Mouse (Mus musculus): ENCODE results near the gene Snrpa.

The Snrpa gene

GRCm38 (mm10) chr7:27198779-27199178 lies 2.7 kb upstream of the Snrpa start:
- DNase-seq (ENCODE audit: low spot score in 2 of 2), result no peak

GRCm38 (mm10) chr7:27198355-27198754 lies 2.3 kb upstream of the Snrpa start:
- DNase-seq (ENCODE audit: low spot score in 2 of 2), result no peak

- DNase-seq (ENCODE audit: low spot score in 2 of 2), result no peak
Measured at GRCm38 (mm10) chr7:27197634-27198033, 1.6 kb upstream of the Snrpa start.

GRCm38 (mm10) chr7:27197136-27197535 lies 1.1 kb upstream of the Snrpa start:
- no peak for DNase-seq (ENCODE audit: low spot score in 2 of 2)

GRCm38 (mm10) chr7:27193731-27194130 lies 2.3 kb downstream of the Snrpa start:
- no peak for DNase-seq (ENCODE audit: low spot score in 2 of 2)

GRCm38 (mm10) chr7:27192434-27192833 lies 3.6 kb downstream of the Snrpa start:
- no peak for DNase-seq (ENCODE audit: low spot score in 2 of 2)

GRCm38 (mm10) chr7:27189271-27189931 lies 6.7 kb downstream of the Snrpa start:
- DNase-seq (ENCODE audit: low spot score in 2 of 2), result no peak

- DNase-seq (ENCODE audit: low spot score in 2 of 2), result no peak
Measured at GRCm38 (mm10) chr7:27185986-27186385, 10.1 kb downstream of the Snrpa start.

- no peak for DNase-seq (ENCODE audit: low spot score in 2 of 2)
Measured at GRCm38 (mm10) chr7:27184964-27185363, 11.1 kb downstream of the Snrpa start.

GRCm38 (mm10) chr7:27182498-27182897 lies 13.6 kb downstream of the Snrpa start:
- DNase-seq (ENCODE audit: low spot score in 2 of 2), result no peak

- no peak for DNase-seq (ENCODE audit: low spot score in 2 of 2)
Measured at GRCm38 (mm10) chr7:27180837-27181695, 15.0 kb downstream of the Snrpa start, which contains the start of the genes Gm21983 and Mia. Gene Gm21983 (minus strand): TSS chr7:27181086. Gene Mia (minus strand): TSS chr7:27181157.

- DNase-seq (ENCODE audit: low spot score in 2 of 2), result no peak
Measured at GRCm38 (mm10) chr7:27180036-27180435, 16.0 kb downstream of the Snrpa start.

- DNase-seq (ENCODE audit: low spot score in 2 of 2), result no peak
Measured at GRCm38 (mm10) chr7:27179217-27179918, 16.7 kb downstream of the Snrpa start.

GRCm38 (mm10) chr7:27178324-27179216 lies 17.5 kb downstream of the Snrpa start, which contains the start of gene Rab4b:
Gene Rab4b (minus strand): TSS chr7:27178896.
- DNase-seq (ENCODE audit: low spot score in 2 of 2), result peak; percentile 99

GRCm38 (mm10) chr7:27177942-27178323 lies 18.1 kb downstream of the Snrpa start:
- DNase-seq (ENCODE audit: low spot score in 2 of 2), result no peak

GRCm38 (mm10) chr7:27174896-27175295 lies 21.2 kb downstream of the Snrpa start:
- no peak for DNase-seq (ENCODE audit: low spot score in 2 of 2)

- no peak for DNase-seq (ENCODE audit: low spot score in 2 of 2)
Measured at GRCm38 (mm10) chr7:27174496-27174895, 21.6 kb downstream of the Snrpa start.

- no peak for DNase-seq (ENCODE audit: low spot score in 2 of 2)
Measured at GRCm38 (mm10) chr7:27170981-27171380, 25.1 kb downstream of the Snrpa start.

- no peak for DNase-seq (ENCODE audit: low spot score in 2 of 2)
Measured at GRCm38 (mm10) chr7:27168371-27168770, 27.7 kb downstream of the Snrpa start.

GRCm38 (mm10) chr7:27167475-27168094 lies 28.5 kb downstream of the Snrpa start:
- DNase-seq (ENCODE audit: low spot score in 2 of 2), result no peak
